Mouse (Mus musculus): Measurements from ENCODE around the gene Clec4f. TPM values are rescaled to one million over a fixed set of nuclear protein-coding genes. Genes with fewer than 3 reads are reported as not detected.

Clec4f gene
- polyA plus RNA-seq (2014; fragmentation: Nextera tagmentation; extraction: Ambion mirVana), result 0.25 TPM in 1 of 2 replicates, not detected in the other

DNA sequence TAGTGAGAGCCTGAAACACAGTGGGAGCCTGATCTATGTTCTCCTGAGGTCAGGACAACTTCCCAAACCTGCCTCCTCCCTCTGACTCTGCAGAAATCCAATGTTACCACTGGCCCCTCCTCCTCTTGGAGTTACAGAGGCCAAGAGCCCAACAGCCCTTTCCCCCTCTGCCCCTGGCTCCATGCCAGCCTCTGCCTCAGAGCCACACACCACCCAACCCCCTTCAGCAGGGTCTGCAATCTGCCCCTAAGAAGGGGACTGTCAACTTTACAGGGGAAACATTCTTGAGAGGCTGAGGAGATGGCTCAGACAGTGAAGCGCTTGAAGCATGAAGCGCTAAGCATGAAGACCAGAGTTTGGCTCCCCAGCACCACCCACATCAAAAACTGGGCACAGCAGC lies at the start of gene Clec4f:
TSS of gene Clec4f (minus strand) at position 101 of the 400 bp plus-strand sequence.
- Histone ChIP-seq H3K27me3 (ENCODE audit: control insufficient read depth, insufficient read depth, low read length) (no peaks in the 10 kb centered on the region), H3K9ac (replicated peaks; ENCODE audit: low read length) (no peak within 1 kb of the TSS), H3K27ac (replicated peaks; ENCODE audit: low read depth, low read length) (no peak within 1 kb of the TSS), H3K4me3 (replicated peaks; ENCODE audit: low read depth, low read length) (no peak within 1 kb of the TSS), H3K9me3 (ENCODE audit: control insufficient read depth, low read length) (no peaks in the 10 kb centered on the region), H3K4me1 (ENCODE audit: control insufficient read depth, insufficient read depth, low read length) (no peaks in the 10 kb centered on the region), H3K36me3 (ENCODE audit: control insufficient read depth, insufficient read depth, low read length) (no peaks in the 10 kb centered on the region), H3K4me2 (ENCODE audit: low read length) (no peak within 1 kb of the TSS)
- 94% methylated on average over 2 of the region's 2 CpGs for WGBS
- no peak for ATAC-seq (ENCODE audit: low FRiP score, low TSS enrichment)
- DNase-seq, result no peak

DNA sequence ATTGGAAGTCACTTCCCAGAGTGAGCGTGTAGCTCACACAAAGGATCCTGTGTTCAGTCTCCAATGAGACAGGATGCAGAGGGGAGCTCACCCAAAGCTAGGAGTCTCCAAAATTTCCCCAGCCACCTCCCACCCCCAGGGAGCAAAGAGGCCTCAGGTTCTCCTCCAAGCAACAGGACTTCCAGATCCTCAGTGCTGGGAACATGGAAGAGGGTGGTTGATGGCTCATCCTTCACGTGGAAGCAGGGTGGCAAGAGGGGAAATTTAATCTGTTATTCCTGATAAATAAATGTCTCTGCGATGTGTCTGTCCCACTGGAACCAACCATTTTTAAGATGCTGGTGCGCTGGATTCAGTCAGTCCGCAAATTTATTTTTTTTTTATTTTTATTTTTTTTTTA lies 48.7 kb upstream of the Clec4f start:
- Histone ChIP-seq H3K9me3 (ENCODE audit: control insufficient read depth, low read length) (no peaks in the 10 kb centered on the region), H3K4me2 (ENCODE audit: low read length) (no peak overlapping the region), H3K36me3 (ENCODE audit: control insufficient read depth, insufficient read depth, low read length) (no peaks in the 10 kb centered on the region), H3K27me3 (ENCODE audit: control insufficient read depth, insufficient read depth, low read length) (peaks cover 91% of the 10 kb centered on the region), H3K4me3 (replicated peaks; ENCODE audit: low read depth, low read length) (no peak overlapping the region), H3K9ac (replicated peaks; ENCODE audit: low read length) (no peak overlapping the region), H3K4me1 (ENCODE audit: control insufficient read depth, insufficient read depth, low read length) (no peaks in the 10 kb centered on the region), H3K27ac (replicated peaks; ENCODE audit: low read depth, low read length) (no peak overlapping the region)
- 20% methylated on average over 5 of the region's 5 CpGs for WGBS
- DNase-seq, result no peak
- ATAC-seq (ENCODE audit: low FRiP score, low TSS enrichment), result no peak

DNA sequence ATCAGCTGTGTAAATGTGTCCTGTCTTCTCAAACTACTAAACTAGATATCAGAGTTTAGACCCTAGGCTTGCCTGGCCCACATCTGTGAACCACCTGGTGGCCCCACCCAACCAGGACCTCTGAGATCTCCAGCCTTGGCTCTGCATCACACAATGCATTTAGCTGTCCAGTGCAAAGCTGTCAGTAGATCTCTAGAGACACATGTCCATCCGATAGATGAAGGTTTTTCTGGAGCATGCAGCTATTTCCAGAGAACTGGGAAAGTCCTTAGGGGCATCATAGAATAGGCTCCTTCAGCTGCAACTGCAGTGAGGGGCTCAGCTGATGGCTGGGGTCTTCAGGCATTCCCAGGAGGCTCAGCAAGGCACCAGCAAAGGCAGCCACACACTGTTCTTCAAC lies 48.3 kb upstream of the Clec4f start:
- Histone ChIP-seq H3K9me3 (ENCODE audit: control insufficient read depth, low read length) (no peaks in the 10 kb centered on the region), H3K4me2 (ENCODE audit: low read length) (no peak overlapping the region), H3K4me3 (replicated peaks; ENCODE audit: low read depth, low read length) (no peak overlapping the region), H3K36me3 (ENCODE audit: control insufficient read depth, insufficient read depth, low read length) (no peaks in the 10 kb centered on the region), H3K4me1 (ENCODE audit: control insufficient read depth, insufficient read depth, low read length) (no peaks in the 10 kb centered on the region), H3K27ac (replicated peaks; ENCODE audit: low read depth, low read length) (no peak overlapping the region), H3K27me3 (ENCODE audit: control insufficient read depth, insufficient read depth, low read length) (peaks cover 91% of the 10 kb centered on the region), H3K9ac (replicated peaks; ENCODE audit: low read length) (no peak overlapping the region)
- ATAC-seq (ENCODE audit: low FRiP score, low TSS enrichment) (no peak), DNase-seq (no peak)
- WGBS, result 6% methylated on average over 1 of the region's 1 CpGs

DNA sequence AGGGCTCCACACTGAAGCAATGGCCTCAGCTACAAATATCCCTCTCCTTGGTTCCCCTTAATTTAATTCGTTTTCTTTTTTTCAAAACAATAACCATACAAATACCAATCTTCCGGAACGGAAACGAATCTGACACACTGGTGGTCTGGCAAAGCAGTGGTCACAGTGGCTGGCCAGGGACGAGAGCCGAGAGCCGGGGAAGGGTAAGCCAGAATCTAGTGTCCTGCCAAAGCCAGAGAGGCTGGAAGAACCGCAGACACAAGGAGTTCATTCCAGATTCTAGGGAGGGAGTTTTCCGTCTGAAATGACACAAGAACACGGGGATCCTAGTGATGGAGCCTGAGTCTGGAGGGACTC lies 47.7 kb upstream of the Clec4f start:
- peaks cover 91% of the 10 kb centered on the region for H3K27me3 ChIP-seq (ENCODE audit: control insufficient read depth, insufficient read depth, low read length)
- H3K9me3 ChIP-seq (ENCODE audit: control insufficient read depth, low read length), result no peaks in the 10 kb centered on the region
- DNase-seq, result no peak
- no peak overlapping the region for H3K4me3 ChIP-seq (replicated peaks; ENCODE audit: low read depth, low read length)
- H3K36me3 ChIP-seq (ENCODE audit: control insufficient read depth, insufficient read depth, low read length), result no peaks in the 10 kb centered on the region
- WGBS, result under 1% methylated on average over 10 of the region's 10 CpGs
- ATAC-seq (ENCODE audit: low FRiP score, low TSS enrichment), result no peak
- no peaks in the 10 kb centered on the region for H3K4me1 ChIP-seq (ENCODE audit: control insufficient read depth, insufficient read depth, low read length)
- H3K27ac ChIP-seq (replicated peaks; ENCODE audit: low read depth, low read length), result no peak overlapping the region
- H3K4me2 ChIP-seq (ENCODE audit: low read length), result no peak overlapping the region
- no peak overlapping the region for H3K9ac ChIP-seq (replicated peaks; ENCODE audit: low read length)

DNA sequence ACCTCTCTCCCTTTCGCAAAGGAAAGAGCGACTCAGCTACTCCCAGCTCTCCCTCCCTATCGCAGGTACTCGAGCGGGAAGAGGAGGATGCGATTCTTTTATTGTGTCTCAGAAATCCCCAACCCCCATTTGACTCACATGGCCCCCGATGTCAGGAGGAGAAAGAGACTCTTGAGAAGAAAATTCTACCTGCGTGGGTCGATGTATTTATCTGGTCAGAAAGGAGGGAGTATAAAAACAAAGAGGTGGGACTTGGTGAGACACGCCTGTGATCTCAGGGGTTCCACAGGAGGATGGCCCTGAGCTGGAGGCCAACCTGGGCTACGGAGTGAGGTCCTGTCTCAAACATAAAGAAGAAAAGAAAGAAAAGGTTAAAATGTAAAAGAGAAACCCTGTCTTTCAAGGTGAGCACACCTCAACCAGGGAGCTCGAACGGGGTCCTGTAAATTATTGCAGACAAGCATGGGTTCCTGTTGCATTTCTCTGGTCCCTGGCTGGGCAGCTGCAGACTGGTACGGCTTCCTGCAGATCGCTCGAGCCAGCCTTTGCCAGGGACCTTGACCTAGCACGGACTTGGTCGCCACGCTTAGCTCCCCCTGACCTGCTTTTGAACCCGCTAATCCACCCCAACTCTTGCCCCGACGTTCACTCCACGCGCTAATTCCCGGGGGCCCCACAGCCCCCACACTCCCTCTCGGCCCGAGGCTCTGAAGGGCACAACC lies 47.2 kb upstream of the Clec4f start:
- Histone ChIP-seq H3K4me1 (ENCODE audit: control insufficient read depth, insufficient read depth, low read length) (no peaks in the 10 kb centered on the region), H3K4me2 (ENCODE audit: low read length) (no peak overlapping the region), H3K27ac (replicated peaks; ENCODE audit: low read depth, low read length) (no peak overlapping the region), H3K27me3 (ENCODE audit: control insufficient read depth, insufficient read depth, low read length) (peaks cover 91% of the 10 kb centered on the region), H3K9me3 (ENCODE audit: control insufficient read depth, low read length) (no peaks in the 10 kb centered on the region), H3K4me3 (replicated peaks; ENCODE audit: low read depth, low read length) (no peak overlapping the region), H3K36me3 (ENCODE audit: control insufficient read depth, insufficient read depth, low read length) (no peaks in the 10 kb centered on the region), H3K9ac (replicated peaks; ENCODE audit: low read length) (no peak overlapping the region)
- no peak for ATAC-seq (ENCODE audit: low FRiP score, low TSS enrichment)
- WGBS, result 0% methylated on average over 27 of the region's 27 CpGs
- no peak for DNase-seq

DNA sequence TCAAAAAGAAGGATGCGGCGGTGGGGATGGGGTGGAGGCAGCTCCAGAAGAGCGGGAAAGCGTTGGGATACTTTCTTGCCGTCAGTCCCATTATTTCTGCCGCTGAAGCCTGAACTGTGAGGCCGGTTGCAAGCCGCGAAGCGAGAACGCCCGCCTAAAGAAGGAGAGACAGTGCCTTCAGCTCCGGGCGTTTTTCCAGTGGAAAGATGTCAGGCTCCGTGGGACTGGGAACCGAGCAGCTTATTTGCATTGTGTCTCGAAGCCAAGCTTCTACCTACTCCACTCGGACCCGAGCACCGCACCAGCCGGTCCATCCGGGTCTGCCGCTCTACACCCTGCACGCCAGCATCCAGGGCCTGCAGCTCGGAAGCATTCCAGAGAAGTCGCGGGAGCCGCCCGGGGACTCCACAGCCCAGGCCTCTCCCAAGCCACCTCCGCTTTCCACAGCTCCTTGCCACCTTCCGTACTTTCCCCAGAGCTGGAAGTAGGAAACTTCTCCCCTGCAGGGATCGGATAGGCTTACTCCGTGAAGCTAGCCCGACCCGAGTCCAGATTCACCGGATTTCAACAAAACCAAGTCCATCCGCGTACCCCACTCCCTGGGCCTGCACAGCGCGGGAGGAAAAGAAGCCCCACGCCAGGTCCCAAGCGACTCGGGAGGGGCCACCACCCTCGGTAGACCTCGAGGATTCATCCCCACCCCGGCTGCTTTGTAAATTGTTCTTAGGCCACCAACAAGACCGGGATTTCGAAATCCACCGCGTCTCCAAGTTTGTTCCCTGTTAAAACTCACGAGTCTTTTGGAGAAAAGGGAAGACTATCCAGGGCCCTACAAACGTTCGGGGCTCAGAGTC lies 46.4 kb upstream of the Clec4f start:
- Histone ChIP-seq H3K9me3 (ENCODE audit: control insufficient read depth, low read length) (no peaks in the 10 kb centered on the region), H3K27ac (replicated peaks; ENCODE audit: low read depth, low read length) (no peak overlapping the region), H3K4me3 (replicated peaks; ENCODE audit: low read depth, low read length) (no peak overlapping the region), H3K27me3 (ENCODE audit: control insufficient read depth, insufficient read depth, low read length) (peaks cover 91% of the 10 kb centered on the region), H3K4me1 (ENCODE audit: control insufficient read depth, insufficient read depth, low read length) (no peaks in the 10 kb centered on the region), H3K36me3 (ENCODE audit: control insufficient read depth, insufficient read depth, low read length) (no peaks in the 10 kb centered on the region), H3K9ac (replicated peaks; ENCODE audit: low read length) (no peak overlapping the region), H3K4me2 (ENCODE audit: low read length) (no peak overlapping the region; the same call in 1 of the 2 replicates)
- under 1% methylated on average over 53 of the region's 53 CpGs for WGBS
- DNase-seq (no peak), ATAC-seq (ENCODE audit: low FRiP score, low TSS enrichment) (no peak)

DNA sequence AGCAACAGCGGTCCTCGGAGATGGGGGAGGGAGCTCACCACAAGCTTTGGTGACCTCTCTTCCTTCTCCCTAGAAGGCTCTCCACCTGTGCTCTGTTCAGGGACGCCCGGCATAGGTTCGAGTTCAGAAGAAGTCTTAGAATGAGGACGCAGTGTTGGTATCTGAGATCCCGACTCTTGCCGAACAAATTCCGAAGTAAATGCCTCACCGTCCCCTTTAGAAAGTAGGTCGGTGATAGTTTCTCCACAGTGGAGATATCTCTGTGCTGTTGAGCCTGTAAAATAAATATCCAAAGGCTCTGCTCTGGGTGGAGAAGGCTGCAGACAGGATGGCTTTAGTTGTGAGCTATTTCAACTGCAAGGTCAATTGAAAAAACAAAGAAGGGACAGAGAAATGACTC lies 45.0 kb upstream of the Clec4f start:
- Histone ChIP-seq H3K4me1 (ENCODE audit: control insufficient read depth, insufficient read depth, low read length) (no peaks in the 10 kb centered on the region), H3K27ac (replicated peaks; ENCODE audit: low read depth, low read length) (no peak overlapping the region), H3K9me3 (ENCODE audit: control insufficient read depth, low read length) (no peaks in the 10 kb centered on the region), H3K27me3 (ENCODE audit: control insufficient read depth, insufficient read depth, low read length) (peaks cover 91% of the 10 kb centered on the region), H3K4me3 (replicated peaks; ENCODE audit: low read depth, low read length) (no peak overlapping the region), H3K36me3 (ENCODE audit: control insufficient read depth, insufficient read depth, low read length) (no peaks in the 10 kb centered on the region), H3K4me2 (ENCODE audit: low read length) (no peak overlapping the region), H3K9ac (replicated peaks; ENCODE audit: low read length) (no peak overlapping the region)
- 0% methylated on average over 11 of the region's 11 CpGs for WGBS
- no peak for DNase-seq
- no peak for ATAC-seq (ENCODE audit: low FRiP score, low TSS enrichment)

DNA sequence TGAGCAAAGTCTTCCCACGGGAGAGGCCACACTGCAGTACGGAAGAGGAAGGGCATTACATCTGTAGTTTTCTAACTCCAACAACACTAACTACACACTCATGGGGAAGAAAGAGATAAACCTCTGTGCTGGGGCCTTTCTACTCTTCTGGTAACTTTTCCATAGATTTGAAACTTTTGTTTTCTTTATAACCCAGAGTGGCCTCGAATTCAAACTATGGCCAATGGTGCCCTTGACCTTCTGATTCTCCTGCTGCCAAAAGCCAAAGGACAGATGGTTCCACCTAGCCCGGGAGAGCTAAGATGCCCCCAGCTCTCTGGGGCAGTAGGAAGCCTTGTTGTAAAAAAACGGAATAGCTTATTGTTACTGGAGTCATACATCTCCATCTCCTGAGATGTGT lies 44.0 kb upstream of the Clec4f start:
- Histone ChIP-seq H3K9me3 (ENCODE audit: control insufficient read depth, low read length) (no peaks in the 10 kb centered on the region), H3K4me1 (ENCODE audit: control insufficient read depth, insufficient read depth, low read length) (no peaks in the 10 kb centered on the region), H3K27me3 (ENCODE audit: control insufficient read depth, insufficient read depth, low read length) (peaks cover 89% of the 10 kb centered on the region), H3K4me2 (ENCODE audit: low read length) (no peak overlapping the region), H3K9ac (replicated peaks; ENCODE audit: low read length) (no peak overlapping the region), H3K27ac (replicated peaks; ENCODE audit: low read depth, low read length) (no peak overlapping the region), H3K36me3 (ENCODE audit: control insufficient read depth, insufficient read depth, low read length) (no peaks in the 10 kb centered on the region), H3K4me3 (replicated peaks; ENCODE audit: low read depth, low read length) (no peak overlapping the region)
- ATAC-seq (ENCODE audit: low FRiP score, low TSS enrichment), result no peak
- no peak for DNase-seq
- 3% methylated on average over 5 of the region's 5 CpGs for WGBS

DNA sequence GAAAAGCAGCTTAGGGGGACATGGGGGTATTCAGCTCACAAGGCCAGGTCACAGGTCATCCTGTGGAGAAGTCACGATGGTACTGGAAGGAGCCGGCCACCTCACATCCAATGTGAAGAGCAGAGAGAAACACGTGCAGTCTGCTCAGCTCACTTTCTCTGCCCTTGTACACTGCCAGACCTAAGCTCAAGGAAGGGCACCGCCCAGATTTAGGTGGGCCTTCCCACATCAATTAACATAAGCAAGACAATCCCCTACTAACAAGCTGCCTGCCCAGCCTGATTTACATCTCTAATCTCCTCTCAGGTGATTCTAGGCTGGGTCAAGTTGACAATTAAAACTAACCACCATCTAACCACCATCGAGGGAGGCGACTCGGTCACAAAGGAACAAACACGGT lies 41.9 kb upstream of the Clec4f start:
- DNase-seq, result no peak
- H3K4me1 ChIP-seq (ENCODE audit: control insufficient read depth, insufficient read depth, low read length), result no peaks in the 10 kb centered on the region
- 2% methylated on average over 8 of the region's 8 CpGs for WGBS
- H3K4me2 ChIP-seq (ENCODE audit: low read length), result no peak overlapping the region
- no peak overlapping the region for H3K4me3 ChIP-seq (replicated peaks; ENCODE audit: low read depth, low read length)
- no peak for ATAC-seq (ENCODE audit: low FRiP score, low TSS enrichment)
- H3K36me3 ChIP-seq (ENCODE audit: control insufficient read depth, insufficient read depth, low read length), result no peaks in the 10 kb centered on the region
- H3K27ac ChIP-seq (replicated peaks; ENCODE audit: low read depth, low read length), result no peak overlapping the region
- H3K9ac ChIP-seq (replicated peaks; ENCODE audit: low read length), result no peak overlapping the region
- H3K27me3 ChIP-seq (ENCODE audit: control insufficient read depth, insufficient read depth, low read length), result peaks cover 91% of the 10 kb centered on the region
- H3K9me3 ChIP-seq (ENCODE audit: control insufficient read depth, low read length), result no peaks in the 10 kb centered on the region

Measured in midbrain, embryonic 14.5 days (tissue).